Mouse (Mus musculus): Measurements from ENCODE around the gene Igdcc3.

The Igdcc3 gene

GRCm38 (mm10) chr9:65175939-65176871 is 35.2 kb downstream of the Igdcc3 start:
- no peak for DNase-seq (ENCODE audit: low spot score in 2 of 2)

GRCm38 (mm10) chr9:65177497-65177896 is 36.5 kb downstream of the Igdcc3 start:
- no peak for DNase-seq (ENCODE audit: low spot score in 2 of 2)

- DNase-seq (ENCODE audit: low spot score in 2 of 2): no peak
Measured at GRCm38 (mm10) chr9:65177912-65178311, 36.9 kb downstream of the Igdcc3 start.

- DNase-seq (ENCODE audit: low spot score in 2 of 2): no peak
Measured at GRCm38 (mm10) chr9:65178336-65179213, 37.6 kb downstream of the Igdcc3 start.

- no peak for DNase-seq (ENCODE audit: low spot score in 2 of 2)
Measured at GRCm38 (mm10) chr9:65179817-65180624, 39.0 kb downstream of the Igdcc3 start.

- peak; percentile 69 to 83 for DNase-seq (ENCODE audit: low spot score in 2 of 2)
Measured at GRCm38 (mm10) chr9:65188599-65188998, 47.6 kb downstream of the Igdcc3 start.

- no peak for DNase-seq (ENCODE audit: low spot score in 2 of 2)
Measured at GRCm38 (mm10) chr9:65190306-65190705, 49.3 kb downstream of the Igdcc3 start.

GRCm38 (mm10) chr9:65191389-65191754 is 50.4 kb downstream of the Igdcc3 start:
- no peak for DNase-seq (ENCODE audit: low spot score in 2 of 2)

- no peak for DNase-seq (ENCODE audit: low spot score in 2 of 2)
Measured at GRCm38 (mm10) chr9:65191755-65192469, 50.9 kb downstream of the Igdcc3 start.

GRCm38 (mm10) chr9:65193214-65193613 is 52.2 kb downstream of the Igdcc3 start:
- DNase-seq (ENCODE audit: low spot score in 2 of 2): no peak

GRCm38 (mm10) chr9:65195053-65195452 is 54.1 kb downstream of the Igdcc3 start, which contains the start of gene Parp16:
Gene Parp16 (plus strand): TSS chr9:65195353.
- no peak for DNase-seq (ENCODE audit: low spot score in 2 of 2)

- no peak for DNase-seq (ENCODE audit: low spot score in 2 of 2)
Measured at GRCm38 (mm10) chr9:65195621-65195981, 54.6 kb downstream of the Igdcc3 start.

- no peak for DNase-seq (ENCODE audit: low spot score in 2 of 2)
Measured at GRCm38 (mm10) chr9:65195982-65196737, 55.2 kb downstream of the Igdcc3 start.

GRCm38 (mm10) chr9:65196738-65197569 is 56.0 kb downstream of the Igdcc3 start:
- peak; percentile 86 to 88 for DNase-seq (ENCODE audit: low spot score in 2 of 2)

- DNase-seq (ENCODE audit: low spot score in 2 of 2): no peak
Measured at GRCm38 (mm10) chr9:65197826-65198225, 56.8 kb downstream of the Igdcc3 start.

- DNase-seq (ENCODE audit: low spot score in 2 of 2): no peak
Measured at GRCm38 (mm10) chr9:65199723-65200122, 58.7 kb downstream of the Igdcc3 start.

- no peak for DNase-seq (ENCODE audit: low spot score in 2 of 2)
Measured at GRCm38 (mm10) chr9:65200606-65201005, 59.6 kb downstream of the Igdcc3 start.

GRCm38 (mm10) chr9:65201021-65201380 is 60.0 kb downstream of the Igdcc3 start:
- no peak for DNase-seq (ENCODE audit: low spot score in 2 of 2)

GRCm38 (mm10) chr9:65201381-65202164 is 60.6 kb downstream of the Igdcc3 start:
- peak; percentile 66 to 68 for DNase-seq (ENCODE audit: low spot score in 2 of 2)

All from frontal cortex, postnatal 14 days (tissue).